Mouse (Mus musculus) adrenal gland, adult 2 months (tissue): ENCODE measurements around the gene Mon1b. TPM values are rescaled to one million over a fixed set of nuclear protein-coding genes. Genes with fewer than 3 reads are reported as not detected.

Source experiments
- DNase-seq: peaks from one replicate; pipeline ENCODE4 v3.0.0; 2021
- long read RNA-seq: library from polyadenylated mRNA; stranded (forward); transcript quantifications from one replicate; pipeline ENCODE4 v2.0.0, GENCODE M21; 2021
- polyA plus RNA-seq: library from polyadenylated mRNA; depleted of rRNA; stranded (reverse); fragments of >200 nt; gene quantifications from 2 replicates; pipeline ENCODE4 v1.2.3, GENCODE M21; 2012; rRNA removed
- total RNA-seq, 2 experiments: library from RNA; stranded (reverse); gene quantifications; 2 replicates each; pipeline ENCODE4 v1.2.3; 2021

Gene Mon1b
- total RNA-seq (10 to 100 TPM; 19.7 to 20.1 TPM), polyA plus RNA-seq (8.3 and 15.3 TPM in 2 replicates)
- long read RNA-seq, full-length matches to known transcripts: 3 of 11 reads
- long read RNA-seq, partial matches to known transcripts: 2 of 11 reads
- long read RNA-seq, other reads (novel, unspliced or antisense): 6 of 11 reads

DNA sequence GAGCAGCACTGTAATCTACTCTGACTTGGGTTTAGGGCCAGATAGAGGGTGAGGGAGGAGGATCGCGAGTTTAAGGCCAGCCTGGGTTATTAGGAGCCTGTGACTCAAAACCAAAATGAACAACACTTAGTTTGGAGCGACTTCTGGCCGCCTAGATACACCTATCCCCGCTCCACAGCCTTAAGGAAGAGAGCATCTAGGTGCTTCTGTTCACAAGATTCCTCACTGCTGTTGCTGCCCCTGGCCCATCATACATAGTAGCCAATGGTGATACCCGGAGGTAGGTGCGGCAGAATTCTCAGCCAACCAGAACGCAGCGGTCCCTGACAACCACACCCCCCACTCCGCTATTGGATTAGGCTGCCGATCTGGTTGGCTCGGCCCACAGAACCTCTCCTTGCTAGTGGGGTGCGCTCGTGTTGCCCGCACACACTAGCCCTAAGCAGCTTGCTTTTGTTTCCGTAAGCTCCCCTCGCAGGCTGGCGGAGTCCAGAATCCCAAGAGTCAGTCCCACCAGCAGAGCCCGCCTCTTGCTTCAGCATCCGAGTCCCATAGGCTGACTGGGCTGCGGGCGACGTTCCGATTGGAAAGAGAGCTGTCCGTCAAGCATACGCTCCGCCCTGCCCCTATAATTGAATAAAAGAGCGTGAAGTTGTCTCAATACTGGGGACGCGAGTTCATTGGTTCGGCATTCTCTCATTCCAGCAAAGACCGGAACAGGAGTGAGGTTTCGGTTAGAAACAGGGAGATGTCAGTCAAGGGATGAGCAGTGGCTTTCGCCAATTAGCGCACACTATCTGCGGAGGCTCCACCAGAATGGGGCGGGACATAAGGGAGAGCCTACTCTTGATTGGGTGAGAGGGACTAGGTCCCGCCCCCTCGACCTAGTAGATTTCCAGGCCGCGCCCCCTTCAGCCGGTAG, at the start of gene Mon1b:
Gene Mon1b (plus strand): TSS at position 918 of the 922 bp plus-strand sequence.
- DNase-seq: peak; percentile 99

- no peak for DNase-seq
These were observed 37.0 kb upstream of the Mon1b start for GRCm38 (mm10) chr8:113598401-113598800.

DNA sequence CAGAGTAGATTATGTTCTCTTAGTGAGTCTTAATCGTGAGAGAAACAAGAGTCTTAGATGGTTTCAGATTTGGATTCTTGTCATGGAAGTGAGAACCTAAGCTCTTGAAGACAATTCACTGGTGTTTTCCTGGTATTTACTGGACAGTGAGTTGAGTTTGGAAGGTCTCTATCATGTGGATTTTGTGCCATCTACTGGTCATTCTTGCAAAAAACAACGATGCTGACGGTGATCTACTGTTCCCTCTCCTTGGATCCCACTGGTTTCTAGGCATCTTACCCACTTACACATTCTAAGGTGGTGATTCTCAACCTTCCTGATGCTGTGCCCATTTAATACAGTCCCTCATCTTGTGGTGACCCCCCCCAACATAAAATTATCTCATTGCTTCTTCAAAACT, 2.8 kb upstream of the Mon1b start:
- peak; percentile 43 for DNase-seq

DNA sequence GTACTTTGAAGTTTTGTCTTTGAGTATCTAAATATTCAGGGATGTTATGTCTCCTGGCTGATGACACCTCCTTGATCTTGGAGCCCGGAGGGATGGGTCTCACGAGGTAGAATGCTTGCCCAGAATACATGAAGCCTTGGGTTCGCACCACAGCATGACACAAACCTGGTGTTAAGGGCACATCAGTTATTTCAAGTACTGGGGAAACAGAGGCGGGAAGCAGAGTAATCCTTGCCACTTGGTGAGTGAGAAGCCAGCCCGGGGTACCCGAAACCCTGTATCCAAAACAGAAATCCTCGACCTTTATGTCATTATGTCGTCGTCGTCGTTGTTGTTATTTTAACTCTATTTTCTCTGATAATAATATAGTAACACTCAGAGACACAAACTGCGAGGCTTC, 1.2 kb upstream of the Mon1b start:
- no peak for DNase-seq

- no peak for DNase-seq
These were observed 349 bp downstream of the Mon1b start for GRCm38 (mm10) chr8:113635592-113636279.

DNA sequence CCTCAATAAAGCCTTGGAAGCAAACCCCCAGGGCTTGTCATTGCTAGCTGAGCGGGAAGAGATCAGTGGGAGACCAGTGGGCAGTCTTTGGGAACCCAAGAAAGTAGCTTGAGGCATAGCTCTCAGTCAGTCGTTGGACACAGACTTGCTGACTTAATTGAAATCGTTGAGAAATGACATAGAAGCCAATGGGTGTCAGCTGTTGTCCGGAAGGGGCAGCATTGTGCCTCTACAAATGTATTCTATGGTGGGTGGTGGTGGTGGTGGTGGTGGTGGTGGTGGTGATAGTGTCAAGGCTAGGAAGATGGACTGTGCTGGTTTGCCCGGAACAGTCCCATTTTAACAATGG, 867 bp downstream of the Mon1b start:
- no peak for DNase-seq

GRCm38 (mm10) chr8:113640357-113640756, 5.0 kb downstream of the Mon1b start:
- DNase-seq: no peak

DNA sequence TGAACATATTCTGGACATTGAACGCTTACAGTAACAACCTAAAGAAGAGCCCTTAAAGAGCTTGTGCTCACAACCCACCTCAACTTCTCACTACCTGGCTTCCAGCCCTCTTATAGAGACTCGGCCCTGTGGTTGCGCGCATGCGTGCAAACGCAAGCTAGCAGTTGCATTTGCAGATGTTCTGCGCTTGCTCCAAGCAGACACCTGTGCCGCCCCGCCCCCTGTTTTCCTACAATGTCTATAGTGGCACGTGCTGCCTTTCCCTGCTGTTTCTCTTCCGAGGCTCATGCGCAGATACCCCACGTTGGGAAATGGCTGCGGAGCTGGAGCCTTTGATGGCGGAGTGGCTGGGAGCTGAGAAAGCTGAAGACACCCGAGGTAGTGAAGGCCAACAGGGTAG, 7.5 kb downstream of the Mon1b start, which contains the start of gene Syce1l:
Gene Syce1l (plus strand): TSS at position 288 of the 400 bp plus-strand sequence.
- no peak for DNase-seq

GRCm38 (mm10) chr8:113643479-113644210, 8.3 kb downstream of the Mon1b start:
- DNase-seq: no peak

DNA sequence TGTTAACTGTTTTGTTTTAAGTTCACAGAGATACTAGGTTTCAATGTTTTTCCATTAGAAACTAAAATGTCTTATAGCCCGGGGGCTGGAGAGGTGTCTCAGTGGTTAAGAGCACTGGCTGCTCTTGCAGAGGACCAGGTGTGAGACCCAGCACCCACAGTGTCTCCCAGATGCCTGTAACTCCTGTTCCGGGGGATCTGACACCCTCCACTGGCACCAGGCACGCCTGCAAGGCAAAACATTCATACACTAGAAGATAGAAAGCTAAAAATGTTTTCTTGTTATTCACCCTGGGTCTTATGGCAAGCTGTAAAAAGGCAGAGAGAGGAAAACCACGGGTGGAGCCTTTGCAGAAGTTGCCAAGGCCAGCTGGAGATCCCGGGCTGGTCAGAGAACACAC, 9.8 kb downstream of the Mon1b start:
- DNase-seq: no peak

DNA sequence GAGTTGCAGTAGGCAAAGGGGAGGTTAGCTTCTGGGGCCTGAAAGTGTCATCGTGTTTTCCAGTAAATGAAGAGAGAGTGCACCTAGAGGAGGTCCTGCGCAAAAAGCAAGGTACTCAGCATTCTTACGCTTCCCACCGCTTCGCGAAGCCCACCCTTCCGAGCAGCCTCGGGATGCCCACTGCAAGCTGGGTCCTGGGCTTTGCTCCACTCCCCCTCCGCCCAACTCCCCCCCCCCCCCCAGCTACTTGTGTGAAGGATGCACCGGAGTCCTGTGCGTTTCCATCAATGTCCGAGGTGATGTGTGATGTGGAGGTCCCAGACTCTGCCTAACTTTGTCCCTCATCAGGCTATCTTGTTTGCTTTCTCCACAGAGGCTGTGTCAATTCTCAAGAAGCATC, 17.1 kb downstream of the Mon1b start:
- no peak for DNase-seq

GRCm38 (mm10) chr8:113653151-113653550, 17.8 kb downstream of the Mon1b start:
- no peak for DNase-seq

GRCm38 (mm10) chr8:113656154-113656553, 20.8 kb downstream of the Mon1b start:
- peak; percentile 23 for DNase-seq

DNA sequence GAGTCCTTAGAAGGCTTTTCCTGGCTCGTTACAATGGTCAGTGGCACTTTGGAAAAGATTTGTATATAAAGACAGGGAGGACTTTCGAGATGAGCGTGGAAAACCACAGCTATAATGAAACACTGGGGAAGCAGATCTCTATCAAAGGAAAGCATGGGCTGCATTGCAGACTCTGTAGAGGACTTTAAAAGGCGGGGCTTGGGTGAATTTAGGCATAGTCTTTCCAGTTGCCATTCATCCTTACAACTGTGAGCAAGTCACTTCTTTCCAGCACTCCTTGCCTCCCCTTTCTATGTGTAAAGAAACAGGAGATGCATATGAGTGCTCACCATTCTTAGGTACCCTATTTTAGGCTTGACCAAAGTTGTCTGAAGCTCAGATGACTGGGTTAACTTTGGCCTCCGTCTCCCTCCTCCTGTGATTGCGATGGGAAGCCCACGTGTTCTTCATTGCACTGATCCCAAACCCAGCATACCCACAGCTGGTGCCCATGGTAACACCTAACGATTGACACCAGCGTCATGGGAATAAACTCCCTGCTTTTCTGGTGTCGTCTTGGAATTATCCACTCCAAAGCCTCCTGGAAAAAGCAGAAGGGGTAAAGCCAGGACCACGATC, 21.4 kb downstream of the Mon1b start:
- DNase-seq: no peak

- DNase-seq: no peak
These were observed 24.7 kb downstream of the Mon1b start for GRCm38 (mm10) chr8:113660128-113660527.

DNA sequence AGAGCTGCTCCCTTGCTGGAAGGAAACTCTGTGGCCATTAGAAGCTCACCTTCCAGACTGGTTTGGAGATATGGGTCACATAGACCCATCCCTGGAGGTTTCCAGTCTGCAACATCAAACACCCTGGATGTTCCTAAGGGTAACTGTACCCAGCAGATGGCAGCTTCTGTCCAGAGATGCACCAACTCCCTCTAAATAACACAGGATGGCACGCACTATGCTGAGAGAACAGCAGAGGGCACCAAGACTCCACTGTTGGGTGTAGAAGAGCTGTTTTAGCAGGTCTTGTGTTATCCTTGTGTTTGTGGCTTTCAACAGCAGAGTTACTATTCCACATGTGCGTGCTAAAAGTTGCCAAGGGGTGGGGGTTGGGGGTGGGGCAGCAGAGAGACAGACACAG, 29.2 kb downstream of the Mon1b start:
- peak; percentile 82 for DNase-seq

- no peak for DNase-seq
These were observed 29.6 kb downstream of the Mon1b start for GRCm38 (mm10) chr8:113665036-113665435.

DNA sequence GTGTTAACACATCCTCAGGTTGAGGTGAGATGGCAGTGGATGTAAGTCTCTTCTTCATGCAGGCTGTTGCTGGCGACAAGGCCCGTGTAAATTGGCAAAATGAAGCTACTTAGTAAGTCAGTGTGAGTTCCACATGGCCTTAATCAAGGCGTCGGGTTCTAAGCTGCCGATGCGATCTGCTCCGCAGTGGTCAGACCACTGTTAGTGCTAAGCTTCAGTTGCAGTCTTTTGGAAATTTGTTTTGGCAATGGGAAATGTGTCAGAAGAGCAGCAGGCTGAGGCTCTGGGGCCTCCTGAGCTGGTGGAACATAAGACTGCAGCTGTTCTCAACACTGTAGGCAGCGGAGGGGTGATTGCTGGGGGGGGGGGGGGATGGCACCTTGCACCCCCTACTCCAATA, 30.6 kb downstream of the Mon1b start:
- no peak for DNase-seq

DNA sequence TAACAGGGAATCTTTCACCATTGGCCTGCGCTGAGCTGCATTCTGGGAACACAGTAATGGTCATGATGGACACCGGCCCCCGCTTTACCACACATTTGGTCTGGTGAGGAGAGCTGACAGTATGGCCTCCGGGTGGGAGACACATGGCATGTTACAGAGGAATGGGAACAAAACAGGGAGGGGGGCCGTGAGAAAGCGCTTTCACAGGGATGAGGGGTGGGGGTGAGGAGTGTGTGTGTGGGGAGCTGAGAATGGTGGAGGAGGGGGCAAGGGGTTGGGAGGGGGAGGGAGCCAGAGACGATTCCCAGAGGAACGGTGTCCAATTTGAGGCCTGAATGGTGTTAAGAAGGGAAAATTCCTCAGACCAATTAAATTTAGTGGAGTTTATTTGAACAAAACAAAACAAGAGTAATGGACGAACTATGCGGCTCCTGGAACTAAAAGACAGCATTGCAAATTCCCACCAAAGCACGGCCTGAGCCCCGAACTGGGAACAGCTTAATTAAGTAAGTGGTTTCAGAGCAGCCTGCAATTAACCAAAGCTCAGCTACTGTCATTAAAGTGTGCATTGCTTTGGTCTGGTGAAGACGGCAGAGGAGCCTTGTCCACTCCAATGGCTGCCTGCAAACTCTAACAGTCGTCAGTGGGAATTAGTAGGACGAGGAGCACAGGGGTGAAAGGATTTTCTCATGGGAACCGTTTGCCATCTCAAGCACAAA, 31.5 kb downstream of the Mon1b start:
- DNase-seq: no peak

DNA sequence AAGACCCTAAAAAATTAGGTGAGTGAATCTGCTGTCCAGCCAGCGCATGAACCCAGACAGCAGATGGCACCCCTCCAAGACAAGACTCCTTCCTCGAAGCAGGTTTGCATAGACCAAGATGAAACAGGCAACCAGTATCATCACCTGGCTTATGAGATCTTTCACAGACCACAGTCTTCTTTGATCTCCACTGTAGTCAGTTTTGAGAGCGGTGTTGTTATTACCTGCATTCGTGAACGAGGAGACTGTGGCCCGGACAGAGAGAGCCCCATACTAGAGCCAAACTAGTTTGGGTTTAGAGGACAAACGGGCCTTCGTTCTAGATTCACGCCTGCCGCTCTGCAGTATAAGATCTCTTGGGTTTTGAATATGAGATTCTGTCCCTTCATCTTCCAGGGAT, 34.5 kb downstream of the Mon1b start:
- DNase-seq: no peak

GRCm38 (mm10) chr8:113672599-113673255, 37.3 kb downstream of the Mon1b start:
- no peak for DNase-seq
